Mouse (Mus musculus): ENCODE measurements around the gene Wdr26.

DNA sequence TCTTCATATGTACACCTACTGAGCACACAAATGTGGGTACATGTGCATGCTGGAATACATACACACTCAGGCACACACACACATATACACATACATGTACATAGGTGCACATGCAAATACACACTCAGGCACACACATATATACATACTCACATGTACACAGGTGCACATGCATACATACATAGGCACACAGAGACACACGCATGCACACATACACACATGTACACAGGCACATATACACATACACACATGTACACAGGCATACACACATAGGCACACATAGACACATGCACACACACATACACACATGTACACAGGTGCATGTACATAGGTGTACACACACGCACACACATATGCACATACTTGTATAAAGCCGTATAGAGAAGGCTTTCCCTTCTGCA, 29.4 kb upstream of the Wdr26 start:
- TF ChIP-seq HCFC1 (IDR thresholded peaks at IDR 0.05; ENCODE audit: borderline replicate concordance, insufficient read depth, low read length): no peak
- no peak for TF ChIP-seq ZNF384 (IDR thresholded peaks at IDR 0.05; ENCODE audit: low read depth, low read length)
- no peak for TF ChIP-seq MAFK (IDR thresholded peaks at IDR 0.05; ENCODE audit: insufficient read depth, low read depth, low read length)
- no peak for TF ChIP-seq ZC3H11A (IDR thresholded peaks at IDR 0.05; ENCODE audit: borderline replicate concordance, low read depth, low read length)
